Mouse (Mus musculus): Measurements from ENCODE around the gene Cacna1c. TPM values are rescaled to one million over a fixed set of nuclear protein-coding genes. Genes with fewer than 3 reads are reported as not detected.

Cacna1c gene
- total RNA-seq, 2 experiments from 2014 or later: 0.23 to 0.84 TPM

- no peak for ATAC-seq (replicated peaks; ENCODE audit: low FRiP score, poor library complexity, severe bottlenecking)
These were observed 254.4 kb downstream of the Cacna1c start for GRCm38 (mm10) chr6:118941816-118942215.

GRCm38 (mm10) chr6:118941036-118941435, 255.2 kb downstream of the Cacna1c start:
- no peak for ATAC-seq (replicated peaks; ENCODE audit: low FRiP score, poor library complexity, severe bottlenecking)

GRCm38 (mm10) chr6:118939626-118940025, 256.6 kb downstream of the Cacna1c start:
- ATAC-seq (replicated peaks; ENCODE audit: low FRiP score, poor library complexity, severe bottlenecking): no peak

- ATAC-seq (replicated peaks; ENCODE audit: low FRiP score, poor library complexity, severe bottlenecking): no peak
These were observed 257.7 kb downstream of the Cacna1c start for GRCm38 (mm10) chr6:118938386-118939096.

- no peak for ATAC-seq (replicated peaks; ENCODE audit: low FRiP score, poor library complexity, severe bottlenecking)
These were observed 258.7 kb downstream of the Cacna1c start for GRCm38 (mm10) chr6:118937536-118937935.

GRCm38 (mm10) chr6:118935520-118936415, 260.4 kb downstream of the Cacna1c start:
- ATAC-seq (replicated peaks; ENCODE audit: low FRiP score, poor library complexity, severe bottlenecking): no peak

- ATAC-seq (replicated peaks; ENCODE audit: low FRiP score, poor library complexity, severe bottlenecking): no peak
These were observed 261.8 kb downstream of the Cacna1c start for GRCm38 (mm10) chr6:118934243-118934902.

- ATAC-seq (replicated peaks; ENCODE audit: low FRiP score, poor library complexity, severe bottlenecking): no peak
These were observed 263.1 kb downstream of the Cacna1c start for GRCm38 (mm10) chr6:118933017-118933594.

- ATAC-seq (replicated peaks; ENCODE audit: low FRiP score, poor library complexity, severe bottlenecking): no peak
These were observed 264.1 kb downstream of the Cacna1c start for GRCm38 (mm10) chr6:118932002-118932700.

GRCm38 (mm10) chr6:118926669-118927068, 269.5 kb downstream of the Cacna1c start:
- ATAC-seq (replicated peaks; ENCODE audit: low FRiP score, poor library complexity, severe bottlenecking): no peak

GRCm38 (mm10) chr6:118924426-118924825, 271.8 kb downstream of the Cacna1c start:
- no peak for ATAC-seq (replicated peaks; ENCODE audit: low FRiP score, poor library complexity, severe bottlenecking)

GRCm38 (mm10) chr6:118923926-118924325, 272.3 kb downstream of the Cacna1c start:
- ATAC-seq (replicated peaks; ENCODE audit: low FRiP score, poor library complexity, severe bottlenecking): no peak

- peak; percentile 33; the same call in 1 of the 2 replicates for ATAC-seq (replicated peaks; ENCODE audit: low FRiP score, poor library complexity, severe bottlenecking)
These were observed 273.0 kb downstream of the Cacna1c start for GRCm38 (mm10) chr6:118923212-118923577.

- ATAC-seq (replicated peaks; ENCODE audit: low FRiP score, poor library complexity, severe bottlenecking): peak; percentile 70; the same call in 1 of the 2 replicates
These were observed 273.6 kb downstream of the Cacna1c start for GRCm38 (mm10) chr6:118922328-118923211.

- no peak for ATAC-seq (replicated peaks; ENCODE audit: low FRiP score, poor library complexity, severe bottlenecking)
These were observed 288.0 kb downstream of the Cacna1c start for GRCm38 (mm10) chr6:118908176-118908575.

- no peak for ATAC-seq (replicated peaks; ENCODE audit: low FRiP score, poor library complexity, severe bottlenecking)
These were observed 288.5 kb downstream of the Cacna1c start for GRCm38 (mm10) chr6:118907704-118908103.

- no peak for ATAC-seq (replicated peaks; ENCODE audit: low FRiP score, poor library complexity, severe bottlenecking)
These were observed 289.3 kb downstream of the Cacna1c start for GRCm38 (mm10) chr6:118906878-118907277.

- ATAC-seq (replicated peaks; ENCODE audit: low FRiP score, poor library complexity, severe bottlenecking): no peak
These were observed 296.5 kb downstream of the Cacna1c start for GRCm38 (mm10) chr6:118899688-118900087.
